Mouse (Mus musculus): ENCODE measurements around the gene Aurkc. TPM values are rescaled to one million over a fixed set of nuclear protein-coding genes. Genes with fewer than 3 reads are reported as not detected.
"Not testable (repeated sequence)": the region's sequence is repeated elsewhere in the genome, so short reads cannot be mapped to it uniquely, and the experiment has no call there.

The Aurkc gene
- polyA plus RNA-seq (2012; ENCODE audit: insufficient read depth, insufficient read length, missing spikeins) = not detected in 2 replicates

- H3K4me1 ChIP-seq (ENCODE audit: control insufficient read depth, insufficient read depth, insufficient read length, low read length); H3K27ac ChIP-seq (replicated peaks; ENCODE audit: low read depth, low read length): not testable (repeated sequence)
Measured at GRCm38 (mm10) chr7:6995251-6995650, at the start of gene Aurkc. Gene Aurkc (plus strand): TSS chr7:6995300.

GRCm38 (mm10) chr7:6948061-6948460 is 47.0 kb upstream of the Aurkc start:
- not testable (repeated sequence) for H3K4me1 ChIP-seq (ENCODE audit: control insufficient read depth, insufficient read depth, insufficient read length, low read length); H3K4me3 ChIP-seq (ENCODE audit: insufficient read depth, low read depth, low read length); H3K27ac ChIP-seq (replicated peaks; ENCODE audit: low read depth, low read length)

More at GRCm38 (mm10) chr7:6995251-6995650, at the start of gene Aurkc:
- not testable (repeated sequence) for H3K4me3 ChIP-seq (ENCODE audit: insufficient read depth, low read depth, low read length)

- Histone ChIP-seq H3K4me1 (ENCODE audit: control insufficient read depth, insufficient read depth, insufficient read length, low read length) (no peaks in the 10 kb centered on the region), H3K27ac (replicated peaks; ENCODE audit: low read depth, low read length) (no peak overlapping the region), H3K4me3 (ENCODE audit: insufficient read depth, low read depth, low read length) (no peak overlapping the region)
Measured at GRCm38 (mm10) chr7:6956576-6956975, 38.5 kb upstream of the Aurkc start.

- H3K27ac ChIP-seq (replicated peaks; ENCODE audit: low read depth, low read length) = no peak overlapping the region
- H3K4me3 ChIP-seq (ENCODE audit: insufficient read depth, low read depth, low read length) = no peak overlapping the region
- no peaks in the 10 kb centered on the region for H3K4me1 ChIP-seq (ENCODE audit: control insufficient read depth, insufficient read depth, insufficient read length, low read length)
Measured at GRCm38 (mm10) chr7:6958574-6958973, 36.5 kb upstream of the Aurkc start.

GRCm38 (mm10) chr7:6973566-6973965 is 21.5 kb upstream of the Aurkc start:
- H3K4me1 ChIP-seq (ENCODE audit: control insufficient read depth, insufficient read depth, insufficient read length, low read length) = no peaks in the 10 kb centered on the region
- no peak overlapping the region for H3K4me3 ChIP-seq (ENCODE audit: insufficient read depth, low read depth, low read length)
- no peak overlapping the region for H3K27ac ChIP-seq (replicated peaks; ENCODE audit: low read depth, low read length)

- H3K27ac ChIP-seq (replicated peaks; ENCODE audit: low read depth, low read length) = no peak overlapping the region
- no peak overlapping the region for H3K4me3 ChIP-seq (ENCODE audit: insufficient read depth, low read depth, low read length)
- no peaks in the 10 kb centered on the region for H3K4me1 ChIP-seq (ENCODE audit: control insufficient read depth, insufficient read depth, insufficient read length, low read length)
Measured at GRCm38 (mm10) chr7:6976890-6977289, 18.2 kb upstream of the Aurkc start.

DNA sequence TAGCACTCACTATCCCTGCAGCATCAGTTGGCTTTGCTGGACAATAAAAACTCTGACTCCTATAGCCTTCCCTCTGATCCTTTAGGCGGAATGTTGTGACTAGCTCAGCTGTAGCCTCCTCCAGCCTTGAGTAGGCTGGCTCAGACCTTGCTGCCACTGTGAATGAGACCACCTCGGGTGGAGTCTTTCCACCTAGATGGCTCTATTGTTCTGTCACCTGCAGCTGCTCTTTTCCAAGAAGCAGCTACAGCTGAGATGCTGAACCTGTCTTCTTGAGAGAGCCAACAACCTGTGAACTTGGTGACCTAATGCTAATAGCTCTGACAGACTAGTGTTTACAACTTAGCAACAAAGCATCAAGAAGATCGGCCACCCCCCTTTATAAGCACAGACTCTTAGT is 3.8 kb downstream of the Aurkc start:
- H3K27ac ChIP-seq (replicated peaks; ENCODE audit: low read depth, low read length); H3K4me1 ChIP-seq (ENCODE audit: control insufficient read depth, insufficient read depth, insufficient read length, low read length): not testable (repeated sequence)

GRCm38 (mm10) chr7:7005441-7005840 is 10.3 kb downstream of the Aurkc start:
- not testable (repeated sequence) for H3K4me1 ChIP-seq (ENCODE audit: control insufficient read depth, insufficient read depth, insufficient read length, low read length); H3K4me3 ChIP-seq (ENCODE audit: insufficient read depth, low read depth, low read length); H3K27ac ChIP-seq (replicated peaks; ENCODE audit: low read depth, low read length)

More for the DNA sequence above, 3.8 kb downstream of the Aurkc start:
- not testable (repeated sequence) for H3K4me3 ChIP-seq (ENCODE audit: insufficient read depth, low read depth, low read length)

DNA sequence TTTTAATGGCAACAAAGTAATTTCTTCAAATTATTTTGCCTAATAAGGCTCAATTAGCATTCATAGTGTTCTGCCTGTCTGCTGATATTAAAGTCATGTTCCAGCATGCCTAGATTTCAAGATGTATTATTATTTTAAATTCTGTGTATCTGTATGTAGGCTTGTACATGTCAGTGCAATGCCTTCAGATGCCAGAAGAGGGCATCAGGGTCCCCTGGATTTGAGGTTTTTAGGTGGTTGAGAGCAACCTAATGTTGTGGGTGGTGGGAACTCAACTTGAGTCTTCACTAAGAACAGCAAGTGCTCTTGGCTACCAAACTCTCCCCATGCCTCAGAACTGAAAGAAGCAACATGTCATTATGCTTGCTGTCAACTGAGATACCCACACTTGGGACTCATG is 32.3 kb downstream of the Aurkc start:
- H3K4me1 ChIP-seq (ENCODE audit: control insufficient read depth, insufficient read depth, insufficient read length, low read length) = no peaks in the 10 kb centered on the region
- H3K4me3 ChIP-seq (ENCODE audit: insufficient read depth, low read depth, low read length) = no peak overlapping the region
- no peak overlapping the region for H3K27ac ChIP-seq (replicated peaks; ENCODE audit: low read depth, low read length)

DNA sequence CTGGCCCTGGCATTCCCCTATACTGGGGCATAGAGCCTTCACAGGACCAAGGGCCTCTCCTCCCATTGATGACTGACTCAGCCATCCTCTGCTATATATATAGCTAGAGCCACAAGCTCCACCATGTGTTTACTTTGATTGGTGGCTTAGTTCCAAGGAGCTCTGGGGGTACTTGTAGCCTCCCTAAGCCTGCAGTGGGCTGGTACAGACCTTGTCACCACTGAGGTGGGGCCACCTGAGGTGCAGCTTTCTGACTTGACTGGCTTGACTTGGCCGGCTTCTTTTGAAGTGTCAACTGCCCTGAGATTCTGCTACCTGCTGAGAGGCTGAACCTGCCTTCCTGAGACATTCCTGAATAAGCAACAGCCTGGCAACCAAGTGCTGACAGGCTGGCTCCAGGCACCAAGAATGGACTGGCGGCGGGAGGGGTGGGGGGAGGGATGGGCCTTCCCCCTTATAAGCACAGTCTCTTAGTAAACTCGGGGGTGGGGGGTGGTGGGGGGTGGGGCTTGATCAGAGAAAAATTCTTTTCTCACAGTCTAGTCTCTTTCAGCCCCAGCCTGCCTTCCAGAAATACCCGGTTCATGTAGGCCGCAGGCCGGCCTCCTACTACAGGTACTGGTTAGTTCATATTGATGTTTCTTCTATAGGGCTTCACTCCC is 54.7 kb downstream of the Aurkc start:
- not testable (repeated sequence) for H3K4me3 ChIP-seq (ENCODE audit: insufficient read depth, low read depth, low read length); H3K27ac ChIP-seq (replicated peaks; ENCODE audit: low read depth, low read length); H3K4me1 ChIP-seq (ENCODE audit: control insufficient read depth, insufficient read depth, insufficient read length, low read length)

Other genes starting within 250 kb of the Aurkc start
- 3.6 and 4.9 TPM in 2 replicates for gene Zfp954, start 126.2 kb downstream of the Aurkc start, polyA plus RNA-seq (2012; ENCODE audit: insufficient read depth, insufficient read length, missing spikeins)
- 0.63 TPM in 1 of 2 replicates, not detected in the other for gene Zfp773, start 141.5 kb downstream of the Aurkc start, polyA plus RNA-seq (2012; ENCODE audit: insufficient read depth, insufficient read length, missing spikeins)
- gene Zfp418, start 176.0 kb downstream of the Aurkc start, polyA plus RNA-seq (2012; ENCODE audit: insufficient read depth, insufficient read length, missing spikeins) = 1.4 and 1.5 TPM in 2 replicates
- gene Zfp772, start 214.7 kb downstream of the Aurkc start, polyA plus RNA-seq (2012; ENCODE audit: insufficient read depth, insufficient read length, missing spikeins) = 1.9 and 3.6 TPM in 2 replicates

All from brown adipose tissue, adult 24 weeks (tissue).